Mouse (Mus musculus) ES-Bruce4 (cell line): ENCODE data around the gene Ackr1.

Source experiments
- CTCF ChIP-seq: IDR thresholded peaks from one replicate; pipeline ENCODE4 v1.8.1; 2011; ENCODE audit warnings: low read depth, low read length
- POLR2A ChIP-seq: IDR thresholded peaks from one replicate; pipeline ENCODE4 v1.8.1; 2011; ENCODE audit warnings: low read length; ENCODE audit not compliant: insufficient read depth

DNA sequence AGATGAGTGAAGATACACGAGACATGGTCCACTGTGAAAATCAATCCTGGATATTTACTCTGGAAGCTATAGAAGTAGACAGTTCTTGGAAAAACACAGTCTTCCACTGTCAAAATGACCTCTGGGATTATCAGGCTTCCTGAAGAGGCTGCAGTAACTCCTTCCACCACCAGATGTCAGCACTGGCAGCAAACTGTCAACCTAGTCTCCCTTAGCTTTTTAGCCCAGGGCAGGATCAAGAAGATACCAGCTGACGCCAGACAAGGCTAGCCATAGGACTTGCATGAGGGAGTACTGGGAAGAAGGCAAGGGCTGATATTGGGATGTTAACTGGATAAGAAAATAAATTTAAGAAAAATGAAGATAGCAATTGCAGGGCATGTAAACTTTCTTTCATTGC lies 6.0 kb upstream of the Ackr1 start:
- TF ChIP-seq CTCF (peak; percentile 71), POLR2A (no peak)
